Mouse (Mus musculus): Measurements from ENCODE around the gene Fam216a. TPM values are rescaled to one million over a fixed set of nuclear protein-coding genes. Genes with fewer than 3 reads are reported as not detected.

Gene Fam216a
- polyA plus RNA-seq, 1 experiment from 2014 or later = 139 TPM

DNA sequence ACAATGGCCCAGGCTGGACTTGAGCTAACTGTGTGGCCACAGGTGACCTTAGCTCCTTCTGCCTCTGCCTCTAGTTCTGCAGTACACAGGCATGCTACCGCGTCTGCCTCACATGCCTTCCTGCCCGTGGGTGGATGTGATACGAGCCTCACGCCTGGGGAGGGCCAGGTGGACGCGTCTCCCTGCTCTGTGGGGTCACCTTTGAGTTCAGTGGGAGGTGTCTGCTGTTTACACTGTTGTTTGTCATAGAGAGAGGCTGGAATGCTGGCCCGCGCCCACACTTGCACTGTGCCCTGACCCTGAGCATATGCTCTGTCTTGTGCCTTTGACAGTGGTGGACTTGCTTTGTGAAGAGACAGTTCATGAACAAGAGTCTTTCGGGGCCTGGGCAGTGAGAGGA lies 33.4 kb upstream of the Fam216a start:
- ATAC-seq = no peak
- peaks cover 3% of the 10 kb centered on the region; the same call in 1 of the 2 replicates for H3K9me3 ChIP-seq (replicated peaks; ENCODE audit: control insufficient read depth, low read length, poor library complexity, severe bottlenecking)
- WGBS = 94% methylated on average over 10 of the region's 10 CpGs
- H3K4me2 ChIP-seq (ENCODE audit: low read length) = no peak overlapping the region
- no peak overlapping the region for H3K9ac ChIP-seq (ENCODE audit: low read depth, low read length)
- H3K4me3 ChIP-seq (ENCODE audit: low read depth, low read length) = no peak overlapping the region
- no peaks in the 10 kb centered on the region for H3K4me1 ChIP-seq (ENCODE audit: control insufficient read depth, insufficient read depth, low read length)
- no peak overlapping the region for H3K27ac ChIP-seq (ENCODE audit: low read length)
- H3K36me3 ChIP-seq (ENCODE audit: control insufficient read depth, insufficient read depth, low read length) = peaks cover 51% of the 10 kb centered on the region
- H3K27me3 ChIP-seq (ENCODE audit: control insufficient read depth, insufficient read depth, low read depth, low read length) = no peaks in the 10 kb centered on the region

DNA sequence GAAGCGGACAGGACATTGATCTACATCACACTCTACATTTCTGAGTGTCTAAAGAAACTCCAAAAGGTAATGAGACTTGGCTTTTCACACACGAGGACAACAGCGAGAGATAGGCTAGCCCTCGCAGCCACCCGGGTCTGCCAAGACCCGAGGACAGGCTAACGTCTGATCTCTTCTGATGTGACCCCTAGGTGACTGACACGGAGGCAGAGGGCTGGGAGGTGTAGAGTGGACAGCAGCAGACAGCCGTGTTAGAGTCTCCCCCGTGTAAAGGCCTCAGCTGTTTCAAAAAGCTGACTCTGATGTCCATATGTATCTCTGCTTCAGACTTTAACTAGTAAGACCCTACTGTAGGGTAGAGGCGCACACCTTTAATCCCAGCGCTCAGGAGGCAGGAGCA lies 31.2 kb upstream of the Fam216a start:
- Histone ChIP-seq H3K4me2 (ENCODE audit: low read length) (no peak overlapping the region), H3K27ac (ENCODE audit: low read length) (no peak overlapping the region), H3K36me3 (ENCODE audit: control insufficient read depth, insufficient read depth, low read length) (peaks cover 48% of the 10 kb centered on the region), H3K4me3 (ENCODE audit: low read depth, low read length) (no peak overlapping the region), H3K4me1 (ENCODE audit: control insufficient read depth, insufficient read depth, low read length) (no peaks in the 10 kb centered on the region), H3K9ac (ENCODE audit: low read depth, low read length) (no peak overlapping the region), H3K9me3 (replicated peaks; ENCODE audit: control insufficient read depth, low read length, poor library complexity, severe bottlenecking) (peaks cover 3% of the 10 kb centered on the region; the same call in 1 of the 2 replicates), H3K27me3 (ENCODE audit: control insufficient read depth, insufficient read depth, low read depth, low read length) (no peaks in the 10 kb centered on the region)
- WGBS = 95% methylated on average over 12 of the region's 12 CpGs
- ATAC-seq = no peak

- Histone ChIP-seq H3K27me3 (ENCODE audit: control insufficient read depth, insufficient read depth, low read depth, low read length) (no peaks in the 10 kb centered on the region), H3K9ac (ENCODE audit: low read depth, low read length) (no peak overlapping the region), H3K9me3 (replicated peaks; ENCODE audit: control insufficient read depth, low read length, poor library complexity, severe bottlenecking) (peaks cover 3% of the 10 kb centered on the region; the same call in 1 of the 2 replicates), H3K27ac (ENCODE audit: low read length) (0 out of 2 replicates have a peak overlapping the region, but pooled peaks have one; percentile 3), H3K4me2 (ENCODE audit: low read length) (no peak overlapping the region), H3K4me1 (ENCODE audit: control insufficient read depth, insufficient read depth, low read length) (no peaks in the 10 kb centered on the region), H3K36me3 (ENCODE audit: control insufficient read depth, insufficient read depth, low read length) (peaks cover 48% of the 10 kb centered on the region), H3K4me3 (ENCODE audit: low read depth, low read length) (no peak overlapping the region)
- 86% methylated on average over 5 of the region's 5 CpGs for WGBS
- ATAC-seq = no peak
Measured at GRCm38 (mm10) chr5:122402772-122403171, 30.6 kb upstream of the Fam216a start.

DNA sequence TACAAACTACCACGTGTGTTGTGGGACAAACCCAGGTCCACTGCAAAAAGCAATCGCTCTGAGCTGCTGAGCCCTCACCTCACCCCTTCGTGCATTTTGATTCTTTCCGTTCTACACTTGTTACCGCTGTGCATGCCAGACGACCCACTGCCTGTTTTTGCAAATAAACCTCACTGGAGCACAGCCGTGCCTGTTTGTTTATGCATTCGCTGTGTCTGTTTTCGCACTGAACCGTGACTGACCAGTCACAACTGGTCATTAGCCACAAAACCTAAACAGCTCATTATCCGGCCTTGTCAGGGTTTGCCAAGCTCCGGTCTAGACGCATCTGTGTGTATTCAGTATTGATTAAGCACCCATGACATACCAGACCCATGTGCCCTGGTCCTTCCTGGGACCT lies 30.0 kb upstream of the Fam216a start:
- Histone ChIP-seq H3K9ac (ENCODE audit: low read depth, low read length) (no peak overlapping the region), H3K9me3 (replicated peaks; ENCODE audit: control insufficient read depth, low read length, poor library complexity, severe bottlenecking) (peaks cover 3% of the 10 kb centered on the region; the same call in 1 of the 2 replicates), H3K27ac (ENCODE audit: low read length) (0 out of 2 replicates have a peak overlapping the region, but pooled peaks have one; percentile 3), H3K4me2 (ENCODE audit: low read length) (no peak overlapping the region), H3K27me3 (ENCODE audit: control insufficient read depth, insufficient read depth, low read depth, low read length) (no peaks in the 10 kb centered on the region), H3K36me3 (ENCODE audit: control insufficient read depth, insufficient read depth, low read length) (peaks cover 52% of the 10 kb centered on the region), H3K4me1 (ENCODE audit: control insufficient read depth, insufficient read depth, low read length) (no peaks in the 10 kb centered on the region), H3K4me3 (ENCODE audit: low read depth, low read length) (no peak overlapping the region)
- no peak for ATAC-seq
- WGBS = 85% methylated on average over 13 of the region's 13 CpGs

- no peak for ATAC-seq
- WGBS = 21% methylated on average over 8 of the region's 8 CpGs
- Histone ChIP-seq H3K27ac (ENCODE audit: low read length) (no peak overlapping the region), H3K4me3 (ENCODE audit: low read depth, low read length) (no peak overlapping the region), H3K9me3 (replicated peaks; ENCODE audit: control insufficient read depth, low read length, poor library complexity, severe bottlenecking) (no peaks in the 10 kb centered on the region), H3K4me1 (ENCODE audit: control insufficient read depth, insufficient read depth, low read length) (no peaks in the 10 kb centered on the region), H3K9ac (ENCODE audit: low read depth, low read length) (no peak overlapping the region), H3K4me2 (ENCODE audit: low read length) (no peak overlapping the region), H3K27me3 (ENCODE audit: control insufficient read depth, insufficient read depth, low read depth, low read length) (no peaks in the 10 kb centered on the region), H3K36me3 (ENCODE audit: control insufficient read depth, insufficient read depth, low read length) (peaks cover 51% of the 10 kb centered on the region)
Measured at GRCm38 (mm10) chr5:122401303-122401640, 29.1 kb upstream of the Fam216a start.

GRCm38 (mm10) chr5:122400628-122401302 lies 28.6 kb upstream of the Fam216a start:
- Histone ChIP-seq H3K9ac (ENCODE audit: low read depth, low read length) (no peak overlapping the region), H3K4me2 (ENCODE audit: low read length) (no peak overlapping the region), H3K4me3 (ENCODE audit: low read depth, low read length) (no peak overlapping the region), H3K9me3 (replicated peaks; ENCODE audit: control insufficient read depth, low read length, poor library complexity, severe bottlenecking) (no peaks in the 10 kb centered on the region), H3K27ac (ENCODE audit: low read length) (no peak overlapping the region), H3K4me1 (ENCODE audit: control insufficient read depth, insufficient read depth, low read length) (no peaks in the 10 kb centered on the region), H3K36me3 (ENCODE audit: control insufficient read depth, insufficient read depth, low read length) (peaks cover 46% of the 10 kb centered on the region), H3K27me3 (ENCODE audit: control insufficient read depth, insufficient read depth, low read depth, low read length) (no peaks in the 10 kb centered on the region)
- ATAC-seq = no peak
- 88% methylated on average over 18 of the region's 18 CpGs for WGBS

DNA sequence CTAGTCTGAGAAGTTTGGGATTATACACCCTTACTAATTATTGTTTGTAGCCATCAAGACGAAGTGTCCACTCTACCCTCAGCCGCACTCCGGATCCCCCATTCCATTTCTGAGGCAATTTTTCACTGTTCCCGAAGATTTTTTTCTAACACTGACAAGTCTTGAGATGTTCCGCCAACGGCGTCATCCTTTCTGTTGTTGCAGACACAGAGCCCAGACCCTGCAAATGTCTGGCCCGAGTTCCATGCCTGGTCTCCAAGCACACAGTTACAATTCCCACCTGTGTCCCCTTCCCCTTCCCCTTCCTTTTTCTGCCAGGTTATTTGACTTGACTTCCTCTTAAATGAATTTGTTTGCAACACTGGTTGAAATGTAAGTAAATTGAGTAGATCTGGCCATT lies 27.7 kb upstream of the Fam216a start:
- H3K4me1 ChIP-seq (ENCODE audit: control insufficient read depth, insufficient read depth, low read length) = no peaks in the 10 kb centered on the region
- ATAC-seq = no peak
- H3K27ac ChIP-seq (ENCODE audit: low read length) = no peak overlapping the region
- H3K9ac ChIP-seq (ENCODE audit: low read depth, low read length) = no peak overlapping the region
- H3K4me3 ChIP-seq (ENCODE audit: low read depth, low read length) = no peak overlapping the region
- 94% methylated on average over 8 of the region's 8 CpGs for WGBS
- no peak overlapping the region for H3K4me2 ChIP-seq (ENCODE audit: low read length)
- H3K36me3 ChIP-seq (ENCODE audit: control insufficient read depth, insufficient read depth, low read length) = peaks cover 37% of the 10 kb centered on the region
- H3K9me3 ChIP-seq (replicated peaks; ENCODE audit: control insufficient read depth, low read length, poor library complexity, severe bottlenecking) = no peaks in the 10 kb centered on the region
- no peaks in the 10 kb centered on the region for H3K27me3 ChIP-seq (ENCODE audit: control insufficient read depth, insufficient read depth, low read depth, low read length)

GRCm38 (mm10) chr5:122397495-122397894 lies 25.3 kb upstream of the Fam216a start:
- no peak overlapping the region for H3K9ac ChIP-seq (ENCODE audit: low read depth, low read length)
- H3K27ac ChIP-seq (ENCODE audit: low read length) = no peak overlapping the region
- H3K9me3 ChIP-seq (replicated peaks; ENCODE audit: control insufficient read depth, low read length, poor library complexity, severe bottlenecking) = no peaks in the 10 kb centered on the region
- H3K4me3 ChIP-seq (ENCODE audit: low read depth, low read length) = no peak overlapping the region
- H3K36me3 ChIP-seq (ENCODE audit: control insufficient read depth, insufficient read depth, low read length) = peaks cover 19% of the 10 kb centered on the region
- no peak for ATAC-seq
- no peak overlapping the region for H3K4me2 ChIP-seq (ENCODE audit: low read length)
- peaks cover 7% of the 10 kb centered on the region for H3K4me1 ChIP-seq (ENCODE audit: control insufficient read depth, insufficient read depth, low read length)
- WGBS = 93% methylated on average over 8 of the region's 8 CpGs
- H3K27me3 ChIP-seq (ENCODE audit: control insufficient read depth, insufficient read depth, low read depth, low read length) = no peaks in the 10 kb centered on the region

GRCm38 (mm10) chr5:122396791-122397190 lies 24.6 kb upstream of the Fam216a start:
- ATAC-seq = no peak
- Histone ChIP-seq H3K27ac (ENCODE audit: low read length) (no peak overlapping the region), H3K9ac (ENCODE audit: low read depth, low read length) (no peak overlapping the region), H3K9me3 (replicated peaks; ENCODE audit: control insufficient read depth, low read length, poor library complexity, severe bottlenecking) (no peaks in the 10 kb centered on the region), H3K36me3 (ENCODE audit: control insufficient read depth, insufficient read depth, low read length) (peaks cover 14% of the 10 kb centered on the region), H3K27me3 (ENCODE audit: control insufficient read depth, insufficient read depth, low read depth, low read length) (no peaks in the 10 kb centered on the region), H3K4me2 (ENCODE audit: low read length) (no peak overlapping the region), H3K4me1 (ENCODE audit: control insufficient read depth, insufficient read depth, low read length) (peaks cover 9% of the 10 kb centered on the region), H3K4me3 (ENCODE audit: low read depth, low read length) (no peak overlapping the region)
- WGBS = 90% methylated on average over 10 of the region's 10 CpGs

Data from midbrain, embryonic 16.5 days (tissue).